Mouse (Mus musculus): Measurements from ENCODE around the gene Gm13101. TPM values are rescaled to one million over a fixed set of nuclear protein-coding genes. Genes with fewer than 3 reads are reported as not detected.
"Not testable (repeated sequence)": the region's sequence is repeated elsewhere in the genome, so short reads cannot be mapped to it uniquely, and the experiment has no call there.

Gene Gm13101
- polyA plus RNA-seq (2012; ENCODE audit: insufficient read depth, low replicate concordance) = not detected in 2 replicates

GRCm38 (mm10) chr4:143966850-143967249 is at the start of gene Gm13101:
TSS of gene Gm13101 (minus strand) at chr4:143966950.
- H3K4me3 ChIP-seq (replicated peaks); H3K4me1 ChIP-seq; H3K36me3 ChIP-seq (replicated peaks; ENCODE audit: low read length); H3K9me3 ChIP-seq; H3K27me3 ChIP-seq (replicated peaks): not testable (repeated sequence)

GRCm38 (mm10) chr4:143994269-143994668 is 27.5 kb upstream of the Gm13101 start, which contains the start of gene Pramef17:
TSS of gene Pramef17 (minus strand) at chr4:143994369.
- H3K4me1 ChIP-seq; H3K36me3 ChIP-seq (replicated peaks; ENCODE audit: low read length); H3K27me3 ChIP-seq (replicated peaks); H3K9me3 ChIP-seq; H3K4me3 ChIP-seq (replicated peaks): not testable (repeated sequence)

- H3K4me1 ChIP-seq; H3K4me3 ChIP-seq (replicated peaks); H3K9me3 ChIP-seq; H3K36me3 ChIP-seq (replicated peaks; ENCODE audit: low read length); H3K27me3 ChIP-seq (replicated peaks): not testable (repeated sequence)
Measured at GRCm38 (mm10) chr4:143988126-143988525, 21.4 kb upstream of the Gm13101 start.

- H3K36me3 ChIP-seq (replicated peaks; ENCODE audit: low read length); H3K9me3 ChIP-seq; H3K4me3 ChIP-seq (replicated peaks); H3K27me3 ChIP-seq (replicated peaks); H3K4me1 ChIP-seq: not testable (repeated sequence)
Measured at GRCm38 (mm10) chr4:143987475-143987941, 20.8 kb upstream of the Gm13101 start.

GRCm38 (mm10) chr4:143985733-143986132 is 19.0 kb upstream of the Gm13101 start:
- not testable (repeated sequence) for H3K36me3 ChIP-seq (replicated peaks; ENCODE audit: low read length); H3K4me3 ChIP-seq (replicated peaks); H3K9me3 ChIP-seq; H3K27me3 ChIP-seq (replicated peaks); H3K4me1 ChIP-seq

GRCm38 (mm10) chr4:143985165-143985564 is 18.4 kb upstream of the Gm13101 start:
- not testable (repeated sequence) for H3K4me3 ChIP-seq (replicated peaks); H3K4me1 ChIP-seq; H3K36me3 ChIP-seq (replicated peaks; ENCODE audit: low read length); H3K27me3 ChIP-seq (replicated peaks); H3K9me3 ChIP-seq

DNA sequence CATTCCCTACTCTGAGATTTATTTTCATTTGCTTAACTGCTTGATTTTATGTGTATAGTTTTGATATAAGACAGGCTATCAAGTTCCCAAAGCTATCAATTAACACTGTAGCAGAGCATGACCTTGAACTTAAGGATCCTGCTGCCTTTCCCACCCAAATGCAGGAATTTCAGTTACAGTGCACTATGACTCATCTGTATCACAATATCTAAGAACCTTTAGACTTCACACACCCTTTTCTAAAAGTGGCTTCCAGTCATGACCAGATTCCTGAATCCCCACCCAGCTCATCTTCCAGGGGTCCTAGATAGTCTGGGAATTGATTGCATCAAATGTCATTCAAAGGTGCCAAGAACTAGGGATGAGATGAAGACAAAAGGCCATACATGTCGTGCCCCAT is 16.7 kb upstream of the Gm13101 start:
- not testable (repeated sequence) for H3K36me3 ChIP-seq (replicated peaks; ENCODE audit: low read length); H3K4me1 ChIP-seq; H3K4me3 ChIP-seq (replicated peaks); H3K27me3 ChIP-seq (replicated peaks); H3K9me3 ChIP-seq

DNA sequence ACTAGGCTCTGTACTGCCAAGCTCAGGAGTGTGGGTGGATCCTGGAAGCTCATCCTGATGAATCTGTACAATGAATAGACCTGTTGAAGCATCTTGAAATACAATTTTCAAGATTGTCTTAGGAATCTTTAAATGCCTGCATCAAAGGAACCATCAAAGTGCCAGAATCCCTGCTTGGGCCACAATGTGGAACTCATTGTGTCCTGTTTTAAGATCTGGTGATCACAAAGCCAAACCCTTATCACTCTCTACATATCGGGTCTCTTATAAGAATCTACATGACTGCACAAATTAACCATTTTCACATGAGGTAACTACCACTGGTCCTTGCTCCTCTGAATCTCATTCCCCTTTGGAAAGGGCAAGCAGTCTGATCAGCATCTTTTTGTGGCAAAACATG is 15.8 kb downstream of the Gm13101 start, which contains the start of gene Pramef25:
Gene Pramef25, minus strand, starts transcription at position 101 of the 400 bp plus-strand sequence.
- H3K36me3 ChIP-seq (replicated peaks; ENCODE audit: low read length); H3K4me3 ChIP-seq (replicated peaks); H3K27me3 ChIP-seq (replicated peaks); H3K9me3 ChIP-seq; H3K4me1 ChIP-seq: not testable (repeated sequence)

Other genes with a start within 250 kb of the Gm13101 start
- gene Gm13078, start 247.5 kb downstream of the Gm13101 start, polyA plus RNA-seq (2012; ENCODE audit: insufficient read depth, low replicate concordance) = not detected in 2 replicates
- gene Gm13023, start 177.6 kb downstream of the Gm13101 start, polyA plus RNA-seq (2012; ENCODE audit: insufficient read depth, low replicate concordance) = not detected in 2 replicates
- not detected in 2 replicates for gene Gm13084, start 150.9 kb downstream of the Gm13101 start, polyA plus RNA-seq (2012; ENCODE audit: insufficient read depth, low replicate concordance)
- gene Gm13103, start 120.5 kb downstream of the Gm13101 start, polyA plus RNA-seq (2012; ENCODE audit: insufficient read depth, low replicate concordance) = not detected in 2 replicates
- not detected in 2 replicates for gene Pramef6, start 66.6 kb downstream of the Gm13101 start, polyA plus RNA-seq (2012; ENCODE audit: insufficient read depth, low replicate concordance)
- gene Pramef25, start 15.9 kb downstream of the Gm13101 start, polyA plus RNA-seq (2012; ENCODE audit: insufficient read depth, low replicate concordance) = not detected in 2 replicates
- not detected in 2 replicates for gene Pramef17, start 27.4 kb upstream of the Gm13101 start, polyA plus RNA-seq (2012; ENCODE audit: insufficient read depth, low replicate concordance)
- gene Pramel4, start 92.2 kb upstream of the Gm13101 start, polyA plus RNA-seq (2012; ENCODE audit: insufficient read depth, low replicate concordance) = not detected in 2 replicates
- gene Gm13102, start 139.5 kb upstream of the Gm13101 start, polyA plus RNA-seq (2012; ENCODE audit: insufficient read depth, low replicate concordance) = not detected in 2 replicates
- gene Oog3, start 195.7 kb upstream of the Gm13101 start, polyA plus RNA-seq (2012; ENCODE audit: insufficient read depth, low replicate concordance) = not detected in 2 replicates
- gene Oog2, start 223.8 kb upstream of the Gm13101 start, polyA plus RNA-seq (2012; ENCODE audit: insufficient read depth, low replicate concordance) = not detected in 2 replicates
- gene C87977, start 246.4 kb upstream of the Gm13101 start, polyA plus RNA-seq (2012; ENCODE audit: insufficient read depth, low replicate concordance) = not detected in 2 replicates

Measured in megakaryocyte, embryonic 14.5 days (primary cell).